Mouse (Mus musculus): Measurements from ENCODE around the gene Lhpp.

Lhpp gene

DNA sequence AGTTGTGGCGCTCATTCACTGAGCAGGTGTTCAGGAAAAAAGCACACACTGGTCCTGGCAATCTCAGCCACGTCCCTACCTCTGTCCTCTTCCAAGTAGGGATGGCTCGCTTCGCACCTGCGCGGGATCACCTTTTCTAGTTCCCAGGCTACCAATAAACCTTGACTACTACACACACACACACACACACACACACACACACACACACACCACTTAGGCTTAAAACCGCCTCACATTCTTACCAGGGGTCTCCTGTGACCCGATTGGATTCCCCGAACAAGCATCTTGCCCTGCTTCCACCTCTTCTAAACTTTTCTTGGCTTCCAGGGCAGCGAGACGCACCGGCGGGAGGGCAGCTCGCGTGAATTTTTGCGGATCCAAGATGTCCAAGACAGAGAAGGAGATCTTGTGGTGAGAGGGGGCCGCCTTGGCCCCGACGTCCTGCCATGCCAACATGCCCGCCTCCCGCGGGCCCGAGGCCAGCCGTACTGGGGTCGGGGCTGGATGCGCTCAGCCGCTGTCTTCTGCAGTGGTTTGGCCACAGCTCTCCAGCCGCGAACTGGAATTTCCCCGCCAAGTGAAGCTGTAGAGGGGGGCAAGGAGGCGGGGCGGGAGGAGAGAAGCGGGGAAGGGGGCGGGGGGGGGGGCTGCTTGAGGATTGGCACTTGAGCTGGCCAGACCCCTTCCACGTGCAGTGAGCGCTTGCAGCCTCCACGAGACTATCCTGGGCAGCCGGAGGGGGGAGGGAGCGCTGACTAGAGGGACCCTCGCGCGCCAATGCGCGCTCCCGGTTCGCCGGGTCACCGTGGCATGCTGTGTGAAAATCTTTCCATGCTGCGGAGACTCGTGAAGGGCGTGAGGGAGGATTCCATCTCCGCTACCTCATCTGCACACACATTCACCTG, 11.1 kb upstream of the Lhpp start, which contains the start of gene Nkx1-2:
Gene Nkx1-2, minus strand, starts transcription at position 567 of the 905 bp plus-strand sequence.
- DNase-seq, result no peak

DNA sequence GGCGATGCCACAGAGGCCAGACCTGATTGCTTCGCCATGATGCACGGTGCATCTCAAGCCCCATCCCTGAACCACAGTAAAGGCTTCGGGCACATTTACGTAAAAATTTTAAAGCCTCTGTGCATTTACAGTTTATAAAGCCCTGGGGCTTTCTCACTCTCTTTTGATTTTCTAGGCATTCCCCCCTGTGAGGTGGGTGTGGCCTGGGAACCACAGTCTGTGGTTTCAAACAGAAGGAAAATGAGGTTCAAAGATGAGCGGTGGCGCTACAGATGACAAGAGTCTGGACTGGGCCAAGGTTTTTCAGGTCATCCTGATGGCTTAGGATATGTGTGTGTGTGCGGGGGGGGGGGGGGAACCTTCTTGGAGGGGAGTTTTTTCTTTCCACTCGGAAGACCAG, 10.4 kb upstream of the Lhpp start:
- DNase-seq, result no peak

DNA sequence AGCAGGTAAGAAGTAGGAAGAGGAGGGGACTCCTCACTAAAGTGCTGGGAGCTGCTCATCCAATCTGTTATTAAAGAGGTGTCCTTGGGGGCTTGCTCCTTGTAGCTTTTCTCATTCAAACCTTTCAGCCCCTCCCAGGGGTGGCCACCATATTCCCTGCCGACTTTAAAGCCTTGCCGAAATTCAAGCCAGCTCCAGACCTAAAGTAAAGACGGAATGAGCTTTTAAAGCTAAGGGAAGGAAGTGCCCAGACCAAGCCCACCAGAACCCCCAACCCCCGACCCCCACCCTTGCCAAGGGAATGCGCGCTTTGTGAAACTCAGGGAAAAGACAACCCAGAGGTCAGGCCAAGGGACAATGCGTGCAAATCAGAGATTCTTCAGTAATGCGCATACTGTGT, 9.5 kb upstream of the Lhpp start:
- DNase-seq, result no peak

DNA sequence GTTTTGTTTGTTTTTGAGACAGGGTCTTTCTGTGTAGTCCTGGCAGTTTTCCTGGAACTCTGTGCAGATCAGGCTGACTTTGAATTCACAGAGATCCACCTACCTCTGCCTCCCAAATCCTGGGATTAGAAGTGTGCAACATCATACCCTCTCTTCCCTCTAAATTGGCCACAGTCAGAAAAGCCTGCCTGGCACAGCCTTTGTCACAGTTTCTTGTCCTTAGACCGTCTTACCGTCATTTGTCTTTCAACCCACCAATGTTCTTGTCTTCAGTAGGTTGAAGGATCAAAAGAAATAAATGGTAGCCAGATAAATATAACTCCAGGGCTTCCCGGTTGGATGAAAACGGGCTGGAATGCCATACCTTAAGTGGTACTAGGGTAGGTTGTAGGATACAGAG, 5.7 kb upstream of the Lhpp start:
- DNase-seq, result no peak

DNA sequence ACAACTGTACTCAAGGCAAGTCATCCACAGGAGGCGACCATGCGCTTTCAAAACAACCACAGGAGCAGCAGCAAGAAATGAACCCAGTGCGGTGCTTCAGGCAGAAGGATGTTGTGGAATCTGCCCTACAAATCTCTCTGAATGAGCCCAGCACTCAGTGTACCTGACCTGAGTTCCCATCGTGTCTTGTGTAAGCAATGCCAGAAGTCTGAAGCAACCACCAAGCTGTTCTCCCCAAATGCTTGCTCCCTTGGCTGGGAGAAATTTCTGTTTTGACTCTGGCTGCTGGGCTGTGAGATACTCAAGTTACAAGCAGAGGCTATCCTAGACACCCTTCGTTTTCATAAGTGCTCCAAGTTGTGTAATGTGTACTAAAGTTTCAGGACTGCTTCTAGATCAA, 4.7 kb upstream of the Lhpp start:
- no peak for DNase-seq

DNA sequence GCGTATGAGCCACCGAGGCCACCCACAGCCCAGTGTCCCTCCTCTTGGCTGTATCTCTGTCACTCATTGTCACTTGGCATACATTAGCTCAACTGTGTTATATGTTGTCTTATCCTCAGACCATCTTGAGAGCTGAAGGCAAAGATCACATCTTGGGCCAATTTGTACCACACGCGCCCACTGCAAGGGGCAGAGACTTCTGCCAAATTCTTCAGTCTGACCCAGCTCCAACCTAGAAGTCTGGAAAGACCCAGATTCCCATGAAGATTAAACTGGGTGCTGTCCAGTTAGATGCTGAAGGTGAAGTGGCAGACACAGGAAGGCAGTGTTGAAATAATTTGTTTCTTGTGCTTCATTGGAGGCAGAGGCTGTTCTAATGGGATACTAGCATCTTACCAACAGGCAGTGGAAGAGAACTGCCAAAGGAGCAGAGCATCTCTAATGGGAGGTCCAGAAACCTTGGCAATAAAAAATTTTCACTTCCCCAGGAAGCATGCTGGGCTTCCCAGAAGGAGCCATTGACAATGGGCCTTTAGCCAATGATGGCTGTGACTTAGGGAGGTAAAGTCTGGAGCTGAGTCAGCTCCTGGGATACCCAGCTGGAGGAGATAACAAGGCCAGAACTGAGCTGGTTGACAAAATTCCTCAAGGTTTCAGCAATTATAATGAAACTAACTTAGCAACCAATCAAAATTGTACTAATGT, 2.0 kb upstream of the Lhpp start:
- no peak for DNase-seq

DNA sequence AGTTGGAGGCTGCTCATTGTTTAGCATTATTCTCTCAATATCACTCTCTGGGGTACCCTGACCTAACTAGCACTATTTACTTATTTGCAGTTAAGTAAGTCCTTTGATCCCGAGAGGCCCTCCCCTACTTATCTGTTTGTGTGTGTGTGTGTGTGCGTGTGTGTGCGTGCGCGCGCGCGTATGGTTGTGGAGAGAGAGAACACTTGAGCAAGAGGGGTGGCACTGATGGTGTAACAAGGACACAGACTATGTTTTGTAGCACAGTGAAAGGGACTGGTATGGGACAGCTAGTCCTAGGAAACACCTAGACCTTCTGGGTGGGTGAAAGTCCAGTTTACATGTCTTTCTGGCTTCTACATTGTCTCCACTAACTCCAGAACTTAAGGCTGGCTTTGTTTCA, 1.1 kb downstream of the Lhpp start:
- DNase-seq, result no peak

DNA sequence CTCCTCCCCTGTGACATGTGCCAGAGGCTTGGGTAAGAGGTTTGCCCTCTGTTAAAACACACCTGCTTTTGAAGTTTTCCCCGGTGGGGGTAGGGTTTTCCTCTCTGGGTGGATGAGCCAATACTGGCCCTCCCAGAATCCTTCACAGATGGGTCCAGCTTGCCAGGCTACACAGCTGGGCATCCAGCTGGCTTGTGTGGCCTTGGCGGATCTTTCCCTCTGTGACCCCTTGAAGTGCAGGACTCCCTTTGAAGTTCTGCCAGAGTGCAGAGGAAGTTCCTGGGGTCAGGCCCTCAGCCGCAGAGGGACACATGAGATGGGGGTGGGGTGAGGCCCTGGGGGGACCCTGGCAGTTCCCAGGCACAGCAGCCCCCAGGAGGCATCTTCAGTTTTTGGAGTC, 4.9 kb downstream of the Lhpp start:
- DNase-seq, result no peak

DNA sequence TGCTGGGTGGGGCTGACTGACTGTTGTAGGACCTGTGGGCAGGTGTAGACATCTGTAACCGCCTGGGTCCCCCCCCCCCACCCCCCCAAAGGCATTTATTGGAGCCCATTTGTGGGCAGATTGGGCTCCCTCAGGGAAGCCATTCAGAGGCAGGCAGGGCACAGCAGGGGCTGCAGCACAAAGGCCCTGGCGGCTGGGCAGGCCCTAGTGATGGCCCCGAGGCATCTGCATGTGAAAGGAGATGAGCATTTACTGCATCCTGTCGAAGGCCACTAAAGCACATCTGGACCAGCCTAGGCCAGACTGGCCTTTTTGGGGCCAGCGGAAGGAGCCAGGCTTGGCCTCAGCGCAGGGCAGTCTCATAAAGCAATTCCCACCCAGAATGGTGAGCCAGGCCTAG, 6.0 kb downstream of the Lhpp start:
- no peak for DNase-seq

DNA sequence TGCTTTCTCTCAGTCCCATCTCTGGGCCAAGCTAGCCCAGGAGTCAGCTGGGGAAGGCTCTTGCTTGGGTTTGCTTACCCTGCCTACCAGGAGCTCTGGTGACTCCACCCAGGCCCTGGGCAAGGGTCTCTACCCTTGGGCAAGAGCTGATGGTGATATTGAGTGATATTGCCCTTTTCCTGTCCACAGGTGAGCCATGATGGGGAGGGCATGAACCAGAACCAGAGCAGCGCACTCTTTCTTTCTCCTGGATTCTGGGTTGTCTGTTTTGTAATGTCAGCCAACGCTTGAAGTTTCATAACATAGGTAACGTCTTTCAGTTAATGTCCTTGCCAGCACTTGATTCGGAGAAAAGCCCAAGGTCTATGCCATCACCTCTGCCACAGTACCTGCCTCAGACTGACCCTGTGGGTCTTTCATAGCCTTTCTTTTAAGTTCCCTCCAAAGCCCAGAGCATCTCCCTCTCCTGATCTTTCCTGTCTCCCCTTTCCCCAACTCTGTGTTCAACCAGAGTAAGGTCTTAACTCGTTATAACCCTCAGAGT, 6.7 kb downstream of the Lhpp start:
- DNase-seq, result no peak

DNA sequence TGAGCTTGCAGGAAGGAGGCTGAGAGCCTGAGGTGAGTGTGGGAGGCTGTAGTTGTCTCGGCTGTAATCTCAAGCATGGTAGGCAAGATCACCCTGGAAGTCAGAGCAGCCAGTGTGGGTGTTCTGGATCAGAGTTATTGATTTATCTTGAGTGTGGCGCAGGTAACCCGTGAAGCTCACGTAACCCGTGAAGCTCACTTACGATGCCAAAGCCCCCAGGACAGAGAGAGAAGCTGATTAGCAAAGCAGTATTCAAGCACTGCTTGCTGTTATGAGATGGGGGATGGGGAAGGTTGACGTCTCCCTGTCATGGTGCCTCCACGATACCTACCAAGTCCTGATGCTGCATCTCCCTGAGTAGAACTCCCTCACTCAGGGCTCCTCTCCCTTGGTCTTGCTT, 9.1 kb downstream of the Lhpp start:
- no peak for DNase-seq

DNA sequence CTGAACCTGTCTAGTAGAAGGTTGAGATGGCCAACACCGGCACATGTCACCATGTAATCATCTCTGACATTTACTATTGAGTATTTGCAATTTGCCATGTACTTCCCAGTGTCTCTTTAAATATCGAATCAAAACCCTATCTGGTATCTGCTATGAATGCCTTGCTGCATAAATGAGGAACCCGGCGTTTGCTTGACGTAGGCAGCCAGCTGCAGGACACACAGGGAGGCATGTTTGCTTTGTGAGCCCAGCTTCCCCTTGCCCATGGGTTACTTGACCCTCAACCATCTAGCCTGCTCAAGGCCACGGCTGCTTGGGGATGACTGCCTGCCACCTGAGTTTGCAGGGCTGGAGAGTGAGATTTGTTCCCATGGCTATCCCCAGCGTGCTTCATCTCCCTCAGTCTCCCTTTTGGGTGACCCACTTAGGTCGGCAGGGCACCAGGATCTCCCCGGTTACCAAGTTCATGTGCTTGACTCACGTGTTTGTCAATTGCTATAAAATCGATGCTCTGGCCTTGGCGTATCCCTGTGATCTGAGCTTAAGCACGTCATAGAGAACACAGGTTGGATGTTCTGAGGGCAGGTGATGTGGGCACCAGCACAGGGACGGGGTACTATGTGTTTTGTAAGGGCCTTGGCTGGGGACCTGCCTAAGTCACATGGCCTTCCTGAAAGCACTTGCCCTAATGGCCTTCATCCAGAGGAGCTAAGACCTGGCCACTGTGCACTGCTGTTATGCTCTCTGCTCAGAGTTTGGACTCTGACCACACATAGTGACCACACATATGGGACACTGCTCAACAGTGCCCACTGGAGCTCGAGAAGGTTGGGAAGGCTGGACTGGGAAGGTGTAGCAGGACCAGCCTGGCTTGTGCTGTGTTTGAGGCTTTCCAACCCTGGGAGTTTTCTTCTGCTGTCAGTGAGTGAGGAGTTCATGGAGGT, 9.8 kb downstream of the Lhpp start:
- no peak for DNase-seq

DNA sequence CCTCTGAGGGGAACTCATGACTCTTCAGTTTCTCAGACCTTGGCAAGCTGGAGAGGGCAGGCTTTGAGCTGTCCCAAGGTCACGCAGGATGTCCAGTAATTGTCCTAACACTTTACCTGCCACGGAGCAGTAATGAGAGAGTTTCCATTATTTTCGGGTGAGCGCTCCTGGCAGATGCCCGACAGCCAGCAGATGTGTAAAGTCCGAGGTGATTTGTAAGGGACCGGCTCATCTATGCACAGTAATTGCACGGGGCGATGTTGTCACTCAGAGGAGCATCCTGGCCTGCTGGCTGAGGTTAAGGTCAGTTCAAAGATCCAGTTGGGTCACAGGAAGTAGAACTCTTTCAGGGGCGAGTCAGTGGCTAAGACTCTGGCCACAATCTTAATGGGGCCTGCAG, 13.7 kb downstream of the Lhpp start:
- DNase-seq, result no peak

DNA sequence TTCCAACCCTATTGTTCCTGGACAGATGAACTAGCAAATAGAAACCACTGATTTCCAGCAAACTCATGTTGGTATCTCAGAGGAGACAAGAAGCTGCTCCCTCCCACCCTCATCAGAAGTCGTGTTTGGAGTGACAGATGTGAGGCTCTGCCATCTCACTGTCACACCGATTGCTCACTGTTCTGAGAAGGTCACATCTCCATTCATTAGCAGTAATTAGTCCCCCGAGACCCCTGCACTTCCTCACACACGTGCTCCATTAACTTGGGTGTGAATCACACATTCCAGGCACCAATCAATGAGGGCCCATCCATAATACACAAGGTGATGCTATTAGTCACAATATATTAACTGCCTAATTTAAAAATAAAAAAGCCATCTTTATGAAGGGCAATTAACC, 15.7 kb downstream of the Lhpp start:
- no peak for DNase-seq

DNA sequence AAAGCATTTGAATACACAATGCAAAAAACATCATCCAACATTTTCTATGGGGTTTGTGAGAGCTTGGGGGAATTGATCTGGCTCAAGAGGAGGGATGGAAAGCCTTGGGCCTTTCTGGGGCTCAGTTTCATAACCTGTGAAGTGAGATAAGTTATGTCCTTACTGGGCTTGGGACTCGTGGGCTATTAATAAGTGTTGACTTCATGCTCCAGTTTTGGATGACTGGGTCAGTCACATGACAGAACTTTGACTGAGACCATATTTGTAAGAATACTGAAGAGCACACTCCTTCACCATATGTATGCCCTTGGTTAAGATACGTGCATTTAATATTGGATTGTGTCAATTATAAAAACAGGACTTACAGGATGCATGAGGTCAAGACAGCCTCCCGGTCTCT, 17.0 kb downstream of the Lhpp start:
- peak; percentile 94 for DNase-seq

DNA sequence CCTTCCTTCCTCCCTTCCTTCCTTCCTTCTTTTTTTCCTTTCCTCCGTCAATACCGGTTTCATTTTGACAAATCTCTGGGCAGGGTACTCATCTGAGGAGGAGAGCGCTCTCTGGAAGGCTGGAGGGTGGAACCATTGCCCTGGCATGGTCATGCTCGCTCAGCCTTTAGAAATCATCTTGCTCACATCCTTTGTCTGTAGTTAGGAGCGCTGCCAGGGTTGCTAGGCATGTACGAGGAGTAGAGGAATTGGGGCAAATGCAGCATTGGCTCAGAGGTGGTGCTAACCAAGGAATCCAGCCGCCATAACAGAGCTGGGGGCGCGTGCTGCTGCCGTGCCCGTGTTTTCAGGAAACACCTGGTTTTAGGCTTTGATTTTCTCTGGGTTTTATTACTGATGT, 20.9 kb downstream of the Lhpp start:
- no peak for DNase-seq

DNA sequence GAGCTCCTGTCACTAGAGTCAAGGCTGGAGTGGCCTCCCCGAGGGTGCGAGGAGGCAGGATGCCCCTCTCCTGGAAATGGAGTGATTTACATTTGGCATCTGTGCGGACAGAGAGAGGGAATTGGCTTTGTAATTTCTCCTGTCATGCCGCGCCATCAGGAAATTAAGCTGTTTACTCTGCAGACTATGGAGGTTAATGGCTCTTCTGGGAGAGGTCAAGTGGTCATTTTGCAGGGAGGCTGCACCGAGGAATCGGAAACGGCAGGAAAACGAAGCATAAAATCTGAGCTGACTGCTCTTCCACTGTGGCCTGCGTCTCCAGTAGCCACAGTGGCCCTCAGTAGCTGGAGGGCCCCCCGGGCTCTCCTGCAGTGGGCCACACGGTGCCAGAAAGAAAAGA, 26.9 kb downstream of the Lhpp start:
- no peak for DNase-seq

DNA sequence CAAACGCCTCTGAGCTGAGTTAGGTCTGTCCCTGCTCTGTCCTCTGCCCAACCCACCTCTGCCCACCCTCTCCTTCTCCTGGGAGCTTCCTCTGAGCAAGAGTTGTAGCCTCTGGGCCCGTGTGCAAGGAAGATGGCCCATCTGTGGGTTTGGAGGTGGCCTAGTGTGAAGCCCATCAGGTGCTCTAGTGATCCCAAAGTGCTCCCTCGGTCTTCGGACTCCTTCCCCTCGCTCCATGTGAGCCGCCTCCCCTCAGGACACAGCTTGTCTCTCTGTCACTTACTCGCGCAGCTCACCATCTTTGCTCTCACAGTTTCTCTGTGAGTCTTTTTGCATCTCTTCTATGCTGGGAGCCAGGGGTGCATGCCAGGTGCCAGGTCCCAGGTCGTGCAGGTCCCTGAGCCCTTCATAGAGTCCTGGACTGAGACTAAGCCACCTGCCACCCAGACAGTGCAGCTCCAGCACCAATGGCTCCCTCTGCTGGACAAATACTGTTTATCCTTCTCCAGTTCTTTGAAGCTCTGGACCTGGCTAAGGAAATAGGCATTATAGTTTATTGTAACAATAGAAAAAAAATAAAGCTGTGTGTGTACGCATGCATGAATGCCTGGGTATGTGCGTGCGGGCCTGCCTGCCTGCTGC, 28.1 kb downstream of the Lhpp start:
- no peak for DNase-seq

DNA sequence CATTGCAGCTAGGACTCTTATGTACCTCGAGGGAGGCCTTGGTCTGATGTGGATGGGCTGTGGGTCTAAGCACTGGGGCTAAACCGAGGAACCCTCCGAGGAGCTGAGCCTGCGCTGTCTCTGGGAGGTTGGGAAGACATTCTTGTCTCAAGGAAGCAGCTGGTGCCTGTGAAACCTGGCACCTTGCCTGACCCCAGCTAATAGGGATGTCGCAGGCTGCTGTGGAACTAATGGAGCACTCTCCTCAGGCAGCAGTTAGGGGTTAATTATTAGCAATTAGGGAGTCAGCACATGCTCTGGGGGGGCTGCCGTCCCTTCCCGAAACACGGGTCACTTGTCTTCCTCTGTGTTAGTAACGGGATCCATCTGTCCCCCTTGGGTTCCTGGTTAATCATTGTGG, 30.5 kb downstream of the Lhpp start:
- no peak for DNase-seq

DNA sequence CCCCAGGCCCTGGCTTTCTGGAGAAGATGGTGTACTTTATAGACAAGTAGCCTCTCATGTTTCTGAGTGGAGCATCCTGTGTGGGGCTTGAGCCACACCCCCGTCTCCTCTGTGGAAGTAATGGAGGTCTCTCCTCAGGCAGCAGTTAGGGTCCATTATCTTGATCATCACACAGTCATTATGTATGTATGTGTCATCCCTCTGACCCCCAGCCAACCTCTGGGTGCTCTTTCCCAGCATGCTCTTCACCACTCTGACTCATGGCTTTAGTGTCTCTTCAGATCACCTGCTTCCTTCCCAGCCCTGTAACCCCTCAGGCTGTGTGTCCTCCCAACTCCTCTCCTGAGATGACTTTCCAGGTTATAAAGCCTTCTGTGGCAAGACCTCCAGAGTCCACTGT, 31.2 kb downstream of the Lhpp start:
- DNase-seq, result no peak

DNA sequence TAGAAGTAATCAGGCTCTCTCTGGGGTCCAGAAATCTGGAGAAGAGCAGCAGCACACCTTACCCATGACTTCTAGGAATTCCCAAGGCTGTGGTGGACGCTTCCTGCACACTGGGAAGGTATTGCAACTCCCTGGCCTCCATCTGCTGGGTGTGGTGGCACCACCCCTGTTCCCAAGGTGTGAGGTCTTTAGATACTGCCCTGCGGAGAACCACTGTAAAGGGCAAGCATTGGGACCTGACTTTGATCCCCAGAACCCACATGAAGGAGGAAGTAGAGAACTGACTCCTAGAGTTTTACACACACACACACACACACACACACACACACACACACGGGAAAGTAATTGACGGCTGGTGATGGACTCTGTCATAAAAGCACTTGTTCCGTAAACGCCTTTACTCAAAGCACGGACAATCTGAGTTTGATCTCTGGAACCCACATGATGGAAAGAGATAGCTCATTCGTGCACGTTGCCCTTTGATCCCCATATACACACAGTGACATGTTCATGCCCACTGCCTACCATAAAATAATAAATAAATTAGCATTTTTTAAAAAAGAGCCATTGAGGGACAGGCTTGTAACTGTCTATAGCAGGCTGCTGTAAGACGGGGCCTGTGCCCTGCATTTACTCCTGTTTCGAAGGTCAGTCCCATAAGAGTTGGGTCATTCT, 34.3 kb downstream of the Lhpp start:
- no peak for DNase-seq

DNA sequence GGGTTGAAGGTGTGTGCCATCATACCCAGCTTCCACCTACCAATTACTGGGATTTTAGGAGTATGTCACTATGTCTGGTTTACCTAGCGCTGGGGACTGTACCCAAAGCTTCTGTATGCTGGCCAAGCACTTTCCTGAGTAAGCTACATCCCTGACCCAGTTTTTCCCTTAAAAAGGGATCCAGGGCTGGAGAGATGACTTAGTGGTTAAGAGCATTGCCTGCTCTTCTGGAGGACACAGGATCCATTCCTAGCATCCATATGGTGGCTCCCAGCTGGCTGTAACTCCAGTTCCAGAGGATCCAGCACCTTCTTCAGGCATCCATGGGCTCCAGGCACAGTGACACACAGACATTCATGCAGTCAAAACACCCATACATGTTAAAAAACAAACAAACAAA, 36.1 kb downstream of the Lhpp start:
- no peak for DNase-seq

Data from heart, adult 11 months (tissue).